Mouse (Mus musculus): ENCODE measurements around the gene Dusp6. TPM values are rescaled to one million over a fixed set of nuclear protein-coding genes. Genes with fewer than 3 reads are reported as not detected.
"Not testable (repeated sequence)": the region's sequence is repeated elsewhere in the genome, so short reads cannot be mapped to it uniquely, and the experiment has no call there.

Gene Dusp6
- 115 and 123 TPM in 2 replicates for polyA plus RNA-seq (2014; fragmentation: Nextera tagmentation; extraction: Ambion mirVana)

DNA sequence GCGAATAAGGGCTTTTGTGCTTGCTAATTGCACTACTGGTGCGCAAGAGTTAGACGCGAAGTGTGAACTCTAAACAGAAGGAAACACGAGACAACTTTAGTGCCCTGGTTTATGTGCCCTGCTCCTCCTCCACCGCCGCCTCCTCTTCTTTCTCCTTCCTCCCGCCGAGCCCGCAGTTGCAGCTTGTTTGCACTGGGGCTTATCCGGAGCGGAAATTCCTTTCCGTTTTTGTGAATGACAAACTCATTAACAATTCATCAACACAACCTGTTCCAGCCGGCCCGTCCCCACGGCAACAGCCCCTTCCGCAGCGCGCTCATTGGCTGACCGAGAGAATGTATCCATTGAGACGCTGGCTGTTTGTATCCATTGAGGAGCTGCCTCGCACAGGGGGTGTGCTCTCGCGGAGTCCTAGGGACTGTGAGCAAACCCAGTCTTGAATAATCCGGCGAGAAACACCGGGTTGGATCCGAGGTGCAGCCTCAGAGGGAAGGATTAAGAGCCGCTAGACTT, at the start of gene Dusp6:
Gene Dusp6 (plus strand): TSS at position 365 of the 513 bp plus-strand sequence.
- ATAC-seq (replicated peaks; ENCODE audit: insufficient number of reproducible peaks, low FRiP score, low TSS enrichment, low read depth) (peak; percentile 95), DNase-seq (ENCODE audit: low spot score) (peak; percentile 98)
- peak within 1 kb of the TSS; percentile 93 for H3K9ac ChIP-seq (replicated peaks; ENCODE audit: low read length)
- WGBS: under 1% methylated on average over 29 of the region's 29 CpGs
- H3K27ac ChIP-seq (replicated peaks; ENCODE audit: low read depth, low read length): peak within 1 kb of the TSS; percentile 96
- H3K27me3 ChIP-seq (ENCODE audit: control insufficient read depth, insufficient read depth, low read length): no peaks in the 10 kb centered on the region
- peak within 1 kb of the TSS; percentile 86 for H3K4me2 ChIP-seq (ENCODE audit: low read depth, low read length)
- H3K4me3 ChIP-seq (ENCODE audit: low read depth, low read length): peak within 1 kb of the TSS; percentile 74
- 0 out of 2 replicates have a peak, but pooled peaks cover 2% of the 10 kb centered on the region for H3K4me1 ChIP-seq (ENCODE audit: control insufficient read depth, insufficient read depth, low read length)
- no peaks in the 10 kb centered on the region for H3K9me3 ChIP-seq (replicated peaks; ENCODE audit: control insufficient read depth, low read length)
- no peaks in the 10 kb centered on the region for H3K36me3 ChIP-seq (replicated peaks; ENCODE audit: control insufficient read depth, insufficient read depth, low read depth, low read length)

DNA sequence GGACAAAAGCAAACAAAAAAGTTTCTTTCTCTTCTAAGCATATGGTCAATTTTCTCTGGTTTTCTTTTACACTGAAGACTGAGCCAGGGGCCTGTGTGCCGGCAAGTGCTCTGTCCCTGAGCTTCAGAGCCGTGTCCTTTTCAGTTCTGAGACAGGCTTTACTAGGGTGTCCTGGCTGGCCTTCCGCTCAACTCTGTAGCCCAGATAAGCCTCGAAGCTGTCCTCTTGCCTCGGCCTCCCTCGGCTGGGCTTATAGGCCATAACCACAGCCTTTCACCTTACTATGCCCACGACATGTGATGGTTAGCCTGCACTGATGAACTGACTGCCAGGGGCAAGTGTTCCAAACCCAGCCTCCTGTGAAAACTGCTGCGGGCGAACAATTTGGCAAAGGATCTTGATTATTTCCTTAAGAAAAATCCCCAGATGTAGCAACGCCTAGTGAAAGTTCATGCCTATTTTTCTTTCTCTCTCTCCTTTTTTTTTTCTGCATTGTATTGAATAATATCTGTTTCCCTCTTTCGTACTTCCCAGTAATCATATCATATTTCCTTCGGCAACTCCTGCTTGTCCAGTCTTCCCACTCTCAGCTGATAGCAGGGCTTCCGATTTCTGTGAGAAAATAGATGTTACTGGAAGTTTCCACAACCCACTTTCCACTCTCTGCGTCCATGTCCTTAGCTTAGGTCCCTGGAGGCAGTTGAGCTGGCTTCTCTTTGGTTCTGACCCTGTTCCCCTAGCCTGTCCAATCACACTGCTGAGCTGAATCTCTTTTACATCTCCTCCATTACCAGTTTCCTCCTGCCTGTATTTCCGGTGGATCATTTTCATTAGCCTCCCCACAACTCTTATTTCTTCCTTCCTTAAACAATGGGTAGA, 48.4 kb upstream of the Dusp6 start:
- no peak overlapping the region for H3K27ac ChIP-seq (replicated peaks; ENCODE audit: low read depth, low read length)
- H3K9ac ChIP-seq (replicated peaks; ENCODE audit: low read length): no peak overlapping the region
- DNase-seq (ENCODE audit: low spot score): no peak
- no peaks in the 10 kb centered on the region for H3K9me3 ChIP-seq (replicated peaks; ENCODE audit: control insufficient read depth, low read length)
- 80% methylated on average over 15 of the region's 15 CpGs for WGBS
- no peak overlapping the region for H3K4me3 ChIP-seq (ENCODE audit: low read depth, low read length)
- H3K4me2 ChIP-seq (ENCODE audit: low read depth, low read length): no peak overlapping the region; the same call in 1 of the 2 replicates
- no peaks in the 10 kb centered on the region for H3K36me3 ChIP-seq (replicated peaks; ENCODE audit: control insufficient read depth, insufficient read depth, low read depth, low read length)
- ATAC-seq (replicated peaks; ENCODE audit: insufficient number of reproducible peaks, low FRiP score, low TSS enrichment, low read depth): no peak
- H3K4me1 ChIP-seq (ENCODE audit: control insufficient read depth, insufficient read depth, low read length): no peaks in the 10 kb centered on the region
- H3K27me3 ChIP-seq (ENCODE audit: control insufficient read depth, insufficient read depth, low read length): no peaks in the 10 kb centered on the region

DNA sequence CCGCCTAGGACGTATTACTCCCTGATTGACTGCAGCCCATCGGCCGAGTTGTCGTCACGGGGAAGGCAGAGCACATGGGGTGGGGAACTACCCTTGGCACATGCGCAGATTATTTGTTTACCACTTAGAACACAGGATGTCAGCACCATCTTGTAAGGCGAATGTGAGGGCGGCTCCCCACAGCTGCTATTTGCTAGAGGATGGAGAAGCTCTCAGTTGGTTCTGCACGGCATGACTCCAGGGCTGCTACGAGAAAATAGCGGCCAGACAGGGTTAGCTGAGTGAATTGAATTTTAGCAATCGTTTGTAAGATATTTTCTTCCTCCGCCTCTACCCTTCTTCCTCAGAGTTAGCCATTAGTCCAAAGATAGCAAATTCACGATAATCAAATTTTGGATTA, 46.5 kb upstream of the Dusp6 start:
- WGBS: 89% methylated on average over 15 of the region's 15 CpGs
- H3K4me3 ChIP-seq (ENCODE audit: low read depth, low read length); H3K36me3 ChIP-seq (replicated peaks; ENCODE audit: control insufficient read depth, insufficient read depth, low read depth, low read length); DNase-seq (ENCODE audit: low spot score); H3K9ac ChIP-seq (replicated peaks; ENCODE audit: low read length); H3K27ac ChIP-seq (replicated peaks; ENCODE audit: low read depth, low read length); H3K9me3 ChIP-seq (replicated peaks; ENCODE audit: control insufficient read depth, low read length); H3K27me3 ChIP-seq (ENCODE audit: control insufficient read depth, insufficient read depth, low read length); H3K4me2 ChIP-seq (ENCODE audit: low read depth, low read length); H3K4me1 ChIP-seq (ENCODE audit: control insufficient read depth, insufficient read depth, low read length); ATAC-seq (replicated peaks; ENCODE audit: insufficient number of reproducible peaks, low FRiP score, low TSS enrichment, low read depth): not testable (repeated sequence)

DNA sequence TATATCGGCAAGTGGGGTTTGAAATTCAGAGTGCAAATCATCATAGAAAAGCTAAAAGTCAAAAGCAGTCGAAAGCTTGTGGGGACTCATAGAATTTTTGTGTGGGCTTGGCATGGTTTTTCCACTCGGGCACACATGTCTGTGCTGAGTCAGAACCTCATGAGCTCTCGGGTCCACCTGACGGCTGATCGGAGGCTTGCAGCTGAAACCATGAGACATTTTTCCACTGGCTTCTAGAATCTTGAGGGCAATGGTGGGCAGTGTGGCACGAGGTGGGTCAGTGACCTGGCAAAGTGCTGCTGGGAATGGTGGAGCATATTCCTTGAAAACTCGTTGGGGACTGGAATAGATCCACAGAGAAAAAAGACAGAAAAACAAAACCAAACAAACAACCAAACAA, 41.5 kb upstream of the Dusp6 start:
- Histone ChIP-seq H3K4me1 (ENCODE audit: control insufficient read depth, insufficient read depth, low read length) (no peaks in the 10 kb centered on the region), H3K27ac (replicated peaks; ENCODE audit: low read depth, low read length) (no peak overlapping the region), H3K36me3 (replicated peaks; ENCODE audit: control insufficient read depth, insufficient read depth, low read depth, low read length) (no peaks in the 10 kb centered on the region), H3K4me2 (ENCODE audit: low read depth, low read length) (no peak overlapping the region), H3K9me3 (replicated peaks; ENCODE audit: control insufficient read depth, low read length) (no peaks in the 10 kb centered on the region), H3K27me3 (ENCODE audit: control insufficient read depth, insufficient read depth, low read length) (no peaks in the 10 kb centered on the region), H3K4me3 (ENCODE audit: low read depth, low read length) (no peak overlapping the region), H3K9ac (replicated peaks; ENCODE audit: low read length) (no peak overlapping the region)
- DNase-seq (ENCODE audit: low spot score) (no peak), ATAC-seq (replicated peaks; ENCODE audit: insufficient number of reproducible peaks, low FRiP score, low TSS enrichment, low read depth) (no peak)
- 90% methylated on average over 8 of the region's 8 CpGs for WGBS

DNA sequence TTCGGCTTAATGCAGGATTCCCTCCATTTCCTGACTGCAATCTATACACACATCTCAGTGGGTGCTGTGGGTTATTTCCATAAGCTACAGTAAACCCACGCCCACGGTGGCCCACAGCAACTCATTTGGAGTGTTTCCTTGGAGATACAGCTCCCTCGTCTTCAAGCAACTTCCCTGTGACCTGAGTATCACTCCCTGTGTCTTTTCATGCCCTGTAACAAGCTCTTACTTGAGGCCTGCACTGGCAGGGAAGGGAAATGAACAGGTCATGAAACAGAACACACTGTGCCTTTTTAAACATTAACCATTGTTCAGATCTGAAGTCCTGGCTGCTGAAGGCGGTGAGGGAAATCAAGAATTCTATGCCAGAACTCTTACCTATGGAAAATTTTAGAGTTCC, 40.3 kb upstream of the Dusp6 start:
- Histone ChIP-seq H3K27me3 (ENCODE audit: control insufficient read depth, insufficient read depth, low read length) (no peaks in the 10 kb centered on the region), H3K4me3 (ENCODE audit: low read depth, low read length) (no peak overlapping the region), H3K36me3 (replicated peaks; ENCODE audit: control insufficient read depth, insufficient read depth, low read depth, low read length) (no peaks in the 10 kb centered on the region), H3K9ac (replicated peaks; ENCODE audit: low read length) (no peak overlapping the region), H3K4me1 (ENCODE audit: control insufficient read depth, insufficient read depth, low read length) (no peaks in the 10 kb centered on the region), H3K9me3 (replicated peaks; ENCODE audit: control insufficient read depth, low read length) (no peaks in the 10 kb centered on the region), H3K4me2 (ENCODE audit: low read depth, low read length) (no peak overlapping the region), H3K27ac (replicated peaks; ENCODE audit: low read depth, low read length) (no peak overlapping the region)
- no peak for DNase-seq (ENCODE audit: low spot score)
- 86% methylated on average over 5 of the region's 5 CpGs for WGBS
- no peak for ATAC-seq (replicated peaks; ENCODE audit: insufficient number of reproducible peaks, low FRiP score, low TSS enrichment, low read depth)

DNA sequence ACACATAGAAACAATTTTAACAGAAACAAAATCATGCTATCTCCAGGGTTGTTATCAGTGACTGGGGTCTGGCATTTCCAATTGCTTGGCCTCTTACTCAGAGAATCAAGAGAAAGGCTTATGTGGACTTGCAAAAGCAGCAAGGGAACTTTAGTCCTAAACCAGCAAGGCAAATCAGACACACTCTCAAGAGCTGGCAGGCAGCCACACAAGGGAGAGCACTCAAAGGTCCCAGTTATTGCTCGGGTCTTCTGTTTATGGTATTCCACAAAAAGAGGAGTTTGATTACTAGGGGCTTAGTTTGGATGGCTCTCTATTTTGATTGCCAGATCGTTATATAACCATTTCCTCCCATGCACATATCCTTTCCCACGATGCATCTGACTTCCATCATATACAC, 38.8 kb upstream of the Dusp6 start:
- H3K27ac ChIP-seq (replicated peaks; ENCODE audit: low read depth, low read length): no peak overlapping the region
- H3K36me3 ChIP-seq (replicated peaks; ENCODE audit: control insufficient read depth, insufficient read depth, low read depth, low read length): no peaks in the 10 kb centered on the region
- H3K9ac ChIP-seq (replicated peaks; ENCODE audit: low read length): no peak overlapping the region
- DNase-seq (ENCODE audit: low spot score) (no peak), ATAC-seq (replicated peaks; ENCODE audit: insufficient number of reproducible peaks, low FRiP score, low TSS enrichment, low read depth) (no peak)
- H3K4me3 ChIP-seq (ENCODE audit: low read depth, low read length): no peak overlapping the region
- 0 out of 2 replicates have a peak, but pooled peaks cover 5% of the 10 kb centered on the region for H3K4me1 ChIP-seq (ENCODE audit: control insufficient read depth, insufficient read depth, low read length)
- 78% methylated on average over 3 of the region's 3 CpGs for WGBS
- no peaks in the 10 kb centered on the region for H3K27me3 ChIP-seq (ENCODE audit: control insufficient read depth, insufficient read depth, low read length)
- H3K9me3 ChIP-seq (replicated peaks; ENCODE audit: control insufficient read depth, low read length): no peaks in the 10 kb centered on the region
- H3K4me2 ChIP-seq (ENCODE audit: low read depth, low read length): no peak overlapping the region

DNA sequence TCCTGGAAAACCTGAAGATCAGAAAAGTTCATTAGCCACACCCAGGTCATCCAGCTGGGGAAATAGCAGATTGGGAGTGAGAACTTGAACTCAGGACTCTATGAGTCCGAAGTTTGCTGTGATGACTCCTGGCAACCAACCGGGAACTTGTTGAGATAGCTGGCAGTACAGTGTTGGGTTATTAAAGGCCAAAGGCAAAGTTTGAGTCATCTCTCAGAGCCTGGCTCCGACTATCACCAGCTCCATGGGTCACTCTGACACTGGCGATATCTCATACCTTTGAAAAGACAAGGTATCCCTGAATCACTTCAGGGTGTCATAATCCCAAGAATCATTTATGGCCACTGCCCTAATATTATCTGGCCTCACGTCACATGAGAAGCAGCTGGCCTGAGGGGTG, 36.2 kb upstream of the Dusp6 start:
- Histone ChIP-seq H3K9ac (replicated peaks; ENCODE audit: low read length) (no peak overlapping the region), H3K27me3 (ENCODE audit: control insufficient read depth, insufficient read depth, low read length) (no peaks in the 10 kb centered on the region), H3K4me1 (ENCODE audit: control insufficient read depth, insufficient read depth, low read length) (0 out of 2 replicates have a peak, but pooled peaks cover 5% of the 10 kb centered on the region), H3K4me3 (ENCODE audit: low read depth, low read length) (no peak overlapping the region), H3K36me3 (replicated peaks; ENCODE audit: control insufficient read depth, insufficient read depth, low read depth, low read length) (no peaks in the 10 kb centered on the region), H3K9me3 (replicated peaks; ENCODE audit: control insufficient read depth, low read length) (no peaks in the 10 kb centered on the region), H3K4me2 (ENCODE audit: low read depth, low read length) (no peak overlapping the region), H3K27ac (replicated peaks; ENCODE audit: low read depth, low read length) (no peak overlapping the region)
- WGBS: 89% methylated on average over 5 of the region's 5 CpGs
- DNase-seq (ENCODE audit: low spot score): no peak
- ATAC-seq (replicated peaks; ENCODE audit: insufficient number of reproducible peaks, low FRiP score, low TSS enrichment, low read depth): no peak
